Mouse (Mus musculus): Measurements from ENCODE around the gene Plppr5. TPM values are rescaled to one million over a fixed set of nuclear protein-coding genes. Genes with fewer than 3 reads are reported as not detected.

Plppr5 gene
- polyA plus RNA-seq, 1 experiment from 2014 or later, result 0.85 TPM

DNA sequence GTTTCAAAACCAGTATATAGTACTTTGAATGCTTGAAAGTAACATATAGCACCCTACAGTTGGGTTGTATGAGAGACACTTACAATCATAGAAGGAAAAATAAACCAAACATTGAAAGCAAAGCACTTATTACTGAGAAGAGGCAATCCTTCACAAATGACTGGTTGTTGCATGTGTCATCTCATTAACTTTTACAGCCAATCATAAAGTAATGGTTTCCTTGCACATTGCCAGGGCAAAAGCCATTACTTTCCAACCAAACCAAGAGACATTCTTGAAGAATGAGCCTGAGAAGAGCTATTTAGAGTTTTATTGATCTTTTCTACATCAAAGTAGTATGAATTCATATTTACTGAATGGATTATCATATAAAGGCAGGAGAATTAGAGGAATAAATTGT lies 148.8 kb downstream of the Plppr5 start:
- Histone ChIP-seq H3K9ac (ENCODE audit: low read depth, low read length) (no peak overlapping the region), H3K4me2 (ENCODE audit: low read depth, low read length) (no peak overlapping the region), H3K27me3 (replicated peaks; ENCODE audit: control insufficient read depth, insufficient read depth, low read length) (no peaks in the 10 kb centered on the region), H3K36me3 (ENCODE audit: control insufficient read depth, insufficient read depth, low read length) (no peaks in the 10 kb centered on the region), H3K9me3 (ENCODE audit: control insufficient read depth, low read length) (no peaks in the 10 kb centered on the region), H3K4me3 (ENCODE audit: low read depth, low read length) (no peak overlapping the region), H3K4me1 (ENCODE audit: control insufficient read depth, insufficient read depth, low read length) (no peaks in the 10 kb centered on the region), H3K27ac (replicated peaks; ENCODE audit: low read depth, low read length) (no peak overlapping the region)
- DNase-seq (ENCODE audit: low spot score), result no peak
- no peak for ATAC-seq (ENCODE audit: low read depth)

GRCm38 (mm10) chr3:117724521-117724920 lies 149.9 kb downstream of the Plppr5 start:
- ATAC-seq (ENCODE audit: low read depth) (no peak), DNase-seq (ENCODE audit: low spot score) (peak; percentile 6)
- H3K9me3 ChIP-seq (ENCODE audit: control insufficient read depth, low read length), result no peaks in the 10 kb centered on the region
- H3K27me3 ChIP-seq (replicated peaks; ENCODE audit: control insufficient read depth, insufficient read depth, low read length), result no peaks in the 10 kb centered on the region
- 69% methylated on average over 5 of the region's 5 CpGs for WGBS
- H3K4me2 ChIP-seq (ENCODE audit: low read depth, low read length), result no peak overlapping the region
- no peak overlapping the region for H3K27ac ChIP-seq (replicated peaks; ENCODE audit: low read depth, low read length)
- no peaks in the 10 kb centered on the region for H3K4me1 ChIP-seq (ENCODE audit: control insufficient read depth, insufficient read depth, low read length)
- no peaks in the 10 kb centered on the region for H3K36me3 ChIP-seq (ENCODE audit: control insufficient read depth, insufficient read depth, low read length)
- no peak overlapping the region for H3K9ac ChIP-seq (ENCODE audit: low read depth, low read length)
- no peak overlapping the region for H3K4me3 ChIP-seq (ENCODE audit: low read depth, low read length)

- DNase-seq (ENCODE audit: low spot score) (no peak), ATAC-seq (ENCODE audit: low read depth) (no peak)
- Histone ChIP-seq H3K9me3 (ENCODE audit: control insufficient read depth, low read length) (no peaks in the 10 kb centered on the region), H3K9ac (ENCODE audit: low read depth, low read length) (no peak overlapping the region), H3K4me2 (ENCODE audit: low read depth, low read length) (no peak overlapping the region), H3K4me1 (ENCODE audit: control insufficient read depth, insufficient read depth, low read length) (no peaks in the 10 kb centered on the region), H3K4me3 (ENCODE audit: low read depth, low read length) (no peak overlapping the region), H3K27ac (replicated peaks; ENCODE audit: low read depth, low read length) (no peak overlapping the region), H3K27me3 (replicated peaks; ENCODE audit: control insufficient read depth, insufficient read depth, low read length) (no peaks in the 10 kb centered on the region), H3K36me3 (ENCODE audit: control insufficient read depth, insufficient read depth, low read length) (no peaks in the 10 kb centered on the region)
- 87% methylated on average over 1 of the region's 1 CpGs for WGBS
Measured at GRCm38 (mm10) chr3:117725501-117725900, 150.9 kb downstream of the Plppr5 start.

DNA sequence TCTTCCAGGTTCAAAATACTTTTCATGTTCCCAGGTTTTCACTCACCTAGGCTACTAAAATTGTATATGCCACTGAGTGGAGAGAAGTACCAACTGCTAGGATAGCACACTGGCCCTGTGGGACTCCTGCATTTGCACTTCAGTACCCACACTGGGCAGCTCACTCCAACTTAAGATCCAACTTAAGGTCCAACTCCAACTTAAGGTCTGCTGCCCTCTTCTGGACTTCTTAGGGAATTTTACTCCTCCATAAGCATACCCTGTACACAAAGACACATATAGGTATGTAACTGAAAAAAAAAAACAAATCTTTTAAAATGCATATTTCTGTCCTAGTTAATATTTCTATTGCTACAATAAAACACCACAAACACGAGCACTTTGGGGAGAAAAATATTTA lies 153.5 kb downstream of the Plppr5 start:
- H3K9me3 ChIP-seq (ENCODE audit: control insufficient read depth, low read length), result no peaks in the 10 kb centered on the region
- WGBS, result 40% methylated on average over 1 of the region's 1 CpGs
- no peaks in the 10 kb centered on the region for H3K4me1 ChIP-seq (ENCODE audit: control insufficient read depth, insufficient read depth, low read length)
- no peak overlapping the region for H3K4me2 ChIP-seq (ENCODE audit: low read depth, low read length)
- H3K27me3 ChIP-seq (replicated peaks; ENCODE audit: control insufficient read depth, insufficient read depth, low read length), result no peaks in the 10 kb centered on the region
- H3K27ac ChIP-seq (replicated peaks; ENCODE audit: low read depth, low read length), result no peak overlapping the region
- no peak for DNase-seq (ENCODE audit: low spot score)
- ATAC-seq (ENCODE audit: low read depth), result no peak
- H3K9ac ChIP-seq (ENCODE audit: low read depth, low read length), result no peak overlapping the region
- no peak overlapping the region for H3K4me3 ChIP-seq (ENCODE audit: low read depth, low read length)
- no peaks in the 10 kb centered on the region for H3K36me3 ChIP-seq (ENCODE audit: control insufficient read depth, insufficient read depth, low read length)

DNA sequence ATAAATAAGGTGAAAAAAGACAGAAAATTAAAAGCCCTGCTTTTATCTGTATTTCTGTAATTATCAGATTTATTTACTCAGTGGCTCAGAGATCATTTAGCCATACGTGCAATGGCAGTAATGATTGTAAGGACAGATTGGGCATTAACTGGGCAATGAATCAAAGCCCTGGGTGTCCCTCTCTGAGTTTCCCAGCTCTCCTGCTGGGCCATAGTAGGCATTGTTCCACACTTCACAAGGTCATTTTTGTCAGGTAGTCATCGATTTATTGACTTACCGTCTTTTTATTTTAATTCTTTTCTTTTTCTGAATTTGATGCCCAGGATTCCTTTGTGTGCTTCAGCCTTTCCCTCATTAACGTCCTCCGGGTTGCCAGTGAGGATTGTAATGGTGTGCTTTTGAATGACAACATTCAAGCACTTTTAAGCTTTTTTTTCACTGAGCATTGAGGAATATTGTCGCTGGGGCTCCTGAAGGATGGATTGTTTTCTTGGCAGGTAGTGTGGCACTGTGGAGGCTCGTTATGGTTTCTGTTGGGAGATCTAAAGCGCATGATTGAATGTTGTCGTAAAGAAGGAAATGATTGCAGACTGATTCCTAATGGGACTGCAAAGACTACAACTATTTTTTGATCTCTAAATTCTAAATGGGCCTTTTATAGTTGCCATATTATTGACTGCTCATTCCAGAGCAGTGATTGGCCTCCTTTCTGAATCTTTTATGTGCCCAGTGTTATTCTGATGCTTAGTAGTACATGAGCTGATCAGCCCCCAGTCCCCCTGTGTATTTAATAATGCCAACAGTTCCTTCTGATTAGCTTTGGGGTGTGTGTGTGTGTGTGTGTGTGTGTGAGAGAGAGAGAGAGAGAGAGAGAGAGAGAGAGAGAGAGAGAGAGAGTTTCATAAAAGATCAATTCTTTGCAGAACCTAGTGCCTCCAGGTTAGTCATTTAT lies 154.8 kb downstream of the Plppr5 start:
- H3K27ac ChIP-seq (replicated peaks; ENCODE audit: low read depth, low read length), result no peak overlapping the region
- H3K4me1 ChIP-seq (ENCODE audit: control insufficient read depth, insufficient read depth, low read length), result no peaks in the 10 kb centered on the region
- no peak for DNase-seq (ENCODE audit: low spot score)
- H3K9ac ChIP-seq (ENCODE audit: low read depth, low read length), result no peak overlapping the region
- H3K36me3 ChIP-seq (ENCODE audit: control insufficient read depth, insufficient read depth, low read length), result no peaks in the 10 kb centered on the region
- no peak for ATAC-seq (ENCODE audit: low read depth)
- H3K9me3 ChIP-seq (ENCODE audit: control insufficient read depth, low read length), result no peaks in the 10 kb centered on the region
- 75% methylated on average over 9 of the region's 9 CpGs for WGBS
- H3K27me3 ChIP-seq (replicated peaks; ENCODE audit: control insufficient read depth, insufficient read depth, low read length), result no peaks in the 10 kb centered on the region
- H3K4me2 ChIP-seq (ENCODE audit: low read depth, low read length), result no peak overlapping the region
- no peak overlapping the region for H3K4me3 ChIP-seq (ENCODE audit: low read depth, low read length)

DNA sequence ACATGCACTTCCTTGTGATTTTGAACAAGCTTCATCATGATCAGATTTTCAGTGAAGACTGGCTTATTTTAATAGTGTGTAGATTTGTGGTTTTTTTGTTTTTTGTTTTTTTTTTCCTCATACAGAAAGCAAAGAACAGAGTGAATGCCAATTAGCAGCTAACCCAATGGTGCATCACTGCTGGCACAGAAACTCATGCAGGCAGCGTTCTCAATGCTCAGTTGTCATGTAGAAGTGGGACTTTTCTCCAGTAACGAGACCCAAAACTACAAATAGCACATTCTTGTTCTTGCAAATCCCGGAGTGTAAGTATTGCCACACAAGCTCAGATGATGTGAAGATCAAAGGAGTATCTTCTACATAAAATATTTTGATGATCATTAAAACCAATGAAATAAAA lies 156.9 kb downstream of the Plppr5 start:
- Histone ChIP-seq H3K36me3 (ENCODE audit: control insufficient read depth, insufficient read depth, low read length) (no peaks in the 10 kb centered on the region), H3K27ac (replicated peaks; ENCODE audit: low read depth, low read length) (no peak overlapping the region), H3K9ac (ENCODE audit: low read depth, low read length) (no peak overlapping the region), H3K27me3 (replicated peaks; ENCODE audit: control insufficient read depth, insufficient read depth, low read length) (no peaks in the 10 kb centered on the region), H3K4me3 (ENCODE audit: low read depth, low read length) (no peak overlapping the region), H3K4me2 (ENCODE audit: low read depth, low read length) (no peak overlapping the region), H3K4me1 (ENCODE audit: control insufficient read depth, insufficient read depth, low read length) (no peaks in the 10 kb centered on the region), H3K9me3 (ENCODE audit: control insufficient read depth, low read length) (no peaks in the 10 kb centered on the region)
- WGBS, result 71% methylated on average over 3 of the region's 3 CpGs
- ATAC-seq (ENCODE audit: low read depth), result no peak
- DNase-seq (ENCODE audit: low spot score), result no peak

GRCm38 (mm10) chr3:117732661-117733060 lies 158.0 kb downstream of the Plppr5 start:
- H3K4me1 ChIP-seq (ENCODE audit: control insufficient read depth, insufficient read depth, low read length), result no peaks in the 10 kb centered on the region
- no peak for DNase-seq (ENCODE audit: low spot score)
- H3K4me2 ChIP-seq (ENCODE audit: low read depth, low read length), result no peak overlapping the region
- no peak overlapping the region for H3K4me3 ChIP-seq (ENCODE audit: low read depth, low read length)
- WGBS, result 76% methylated on average over 4 of the region's 4 CpGs
- H3K9me3 ChIP-seq (ENCODE audit: control insufficient read depth, low read length), result no peaks in the 10 kb centered on the region
- no peaks in the 10 kb centered on the region for H3K27me3 ChIP-seq (replicated peaks; ENCODE audit: control insufficient read depth, insufficient read depth, low read length)
- no peak for ATAC-seq (ENCODE audit: low read depth)
- no peaks in the 10 kb centered on the region for H3K36me3 ChIP-seq (ENCODE audit: control insufficient read depth, insufficient read depth, low read length)
- no peak overlapping the region for H3K27ac ChIP-seq (replicated peaks; ENCODE audit: low read depth, low read length)
- H3K9ac ChIP-seq (ENCODE audit: low read depth, low read length), result no peak overlapping the region

Measured in embryonic facial prominence, embryonic 14.5 days (tissue).